Mouse (Mus musculus) left cerebral cortex, postnatal 4 days (tissue): ENCODE data around the gene Gdf11. TPM values are rescaled to one million over a fixed set of nuclear protein-coding genes. Genes with fewer than 3 reads are reported as not detected.
A peak's percentile ranks its signal among the peaks of the same experiment; 100 is the strongest.

Experiments used
- DNase-seq: peaks from one replicate; pipeline ENCODE4 v3.0.0-alpha.2; 2022
- intact Hi-C: fragments of 180-260 bp; cut with DNase I; formaldehyde crosslinking; loops from one replicate; pipeline ENCODE4 v1.15.1; 2025
- total RNA-seq, 2 experiments: library from RNA; stranded (reverse); gene quantifications; 2 replicates each; pipeline ENCODE4 v1.2.3; 2021

Gdf11 gene
- 10 to 100 TPM; 18.8 to 20.1 TPM for total RNA-seq

DNA sequence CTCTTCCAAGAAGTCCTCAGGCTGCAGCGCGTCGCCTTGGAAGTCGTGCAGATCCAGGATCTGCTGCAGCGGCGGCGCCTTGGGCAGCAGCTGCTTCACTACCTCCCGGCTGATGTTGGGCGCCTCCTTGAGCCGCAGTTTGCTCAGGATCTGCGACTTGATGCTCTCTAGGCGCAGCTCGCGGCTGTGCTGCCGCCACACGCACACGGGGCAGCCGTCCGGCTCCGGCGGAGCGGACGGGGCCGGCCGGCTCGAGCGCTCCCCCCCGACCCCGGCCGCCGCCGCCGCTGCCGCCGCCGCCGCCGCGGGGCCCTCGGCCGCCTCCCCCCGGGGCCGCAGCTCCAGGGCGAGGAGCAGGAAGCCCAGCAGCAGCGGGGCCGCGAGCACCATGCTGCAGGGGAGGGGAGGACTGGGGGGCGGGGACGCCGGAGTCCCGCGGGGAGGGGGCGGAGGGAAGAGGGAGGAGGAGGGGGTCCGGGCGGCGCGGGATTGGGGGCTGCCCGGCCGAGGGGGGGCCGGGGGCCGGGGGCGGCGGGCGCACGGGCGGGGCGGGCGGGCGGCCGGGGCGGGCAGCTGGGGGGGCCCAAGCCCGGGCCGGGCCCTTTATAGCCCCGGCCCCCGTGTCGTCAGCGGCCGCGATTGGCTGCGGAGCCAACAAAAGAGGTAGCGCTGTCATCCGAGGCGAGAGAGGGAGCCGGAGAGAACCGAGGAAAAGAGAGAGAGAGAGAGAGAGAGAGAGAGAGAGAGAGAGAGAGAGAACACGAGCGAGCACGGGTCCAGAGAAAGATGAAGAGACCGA lies at the start of gene Gdf11:
Gene Gdf11 (minus strand): TSS at position 423 of the 799 bp plus-strand sequence.
- intact Hi-C loops, result no loop called here
- DNase-seq, result peak; percentile 86

DNA sequence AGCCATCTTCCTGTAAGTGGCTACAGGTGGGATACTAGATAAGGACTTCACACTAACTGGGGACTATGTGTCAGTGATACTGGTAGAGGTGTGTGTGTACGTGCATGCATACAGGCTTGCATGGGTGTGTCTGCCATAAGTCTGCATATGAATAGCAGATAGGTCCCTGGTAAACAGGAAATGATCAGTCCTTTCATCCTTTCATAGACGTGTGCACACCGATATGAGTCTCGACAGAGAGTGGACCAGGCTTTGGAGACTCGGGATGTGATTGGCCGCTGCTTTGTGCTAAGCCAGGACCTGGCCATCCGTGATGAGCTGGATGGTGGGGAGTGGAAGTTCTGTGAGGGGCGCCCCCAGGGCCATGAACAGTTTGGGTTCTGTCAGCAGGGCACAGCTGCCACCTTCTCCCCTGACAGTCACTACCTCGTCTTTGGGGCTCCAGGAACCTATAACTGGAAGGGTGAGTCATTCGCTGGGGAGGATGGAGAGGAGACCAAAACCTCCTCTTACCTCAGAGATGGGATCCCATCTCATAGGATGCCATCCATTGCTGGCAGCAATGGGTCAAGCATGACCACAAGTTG lies 49.0 kb upstream of the Gdf11 start:
- intact Hi-C loops, result no loop called here
- DNase-seq, result no peak

DNA sequence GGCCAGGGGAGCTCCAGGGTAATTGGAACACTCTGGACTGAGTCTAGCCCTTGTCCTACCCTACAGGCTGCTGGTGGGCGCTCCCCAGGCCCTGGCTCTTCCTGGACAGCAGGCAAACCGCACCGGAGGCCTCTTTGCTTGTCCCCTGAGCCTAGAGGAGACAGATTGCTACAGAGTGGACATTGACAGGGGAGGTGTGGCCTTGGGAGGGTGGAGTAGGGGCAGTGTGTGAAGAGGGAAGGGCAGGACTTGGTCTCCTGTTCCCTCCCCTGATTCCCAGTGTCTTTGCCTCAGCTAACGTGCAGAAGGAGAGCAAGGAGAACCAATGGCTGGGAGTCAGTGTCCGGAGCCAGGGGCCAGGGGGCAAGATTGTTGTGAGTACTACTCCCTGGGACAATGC lies 47.5 kb upstream of the Gdf11 start:
- intact Hi-C loops, result no loop called here
- peak; percentile 47 for DNase-seq

DNA sequence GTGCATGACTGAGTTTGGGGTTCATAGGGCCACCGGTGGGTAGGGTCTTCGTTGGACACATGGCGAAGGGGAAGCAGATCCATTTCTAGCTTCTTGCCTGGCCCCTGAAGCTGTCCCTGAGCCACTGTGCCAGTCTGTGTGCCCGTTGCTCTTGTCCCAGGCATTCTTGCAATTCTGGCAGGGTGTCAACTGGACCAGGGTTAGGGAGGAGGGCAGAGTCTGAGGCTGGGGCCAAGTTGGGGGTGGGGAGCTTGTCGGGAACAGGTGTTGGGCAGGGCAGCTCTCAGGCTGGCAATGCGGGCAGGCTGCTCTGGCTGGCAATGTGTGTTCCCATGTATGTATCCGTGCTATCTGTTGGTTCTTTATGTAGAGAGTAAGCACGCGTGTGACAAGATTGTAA lies 46.9 kb upstream of the Gdf11 start:
- intact Hi-C loops, result no loop called here
- DNase-seq, result peak; percentile 99

DNA sequence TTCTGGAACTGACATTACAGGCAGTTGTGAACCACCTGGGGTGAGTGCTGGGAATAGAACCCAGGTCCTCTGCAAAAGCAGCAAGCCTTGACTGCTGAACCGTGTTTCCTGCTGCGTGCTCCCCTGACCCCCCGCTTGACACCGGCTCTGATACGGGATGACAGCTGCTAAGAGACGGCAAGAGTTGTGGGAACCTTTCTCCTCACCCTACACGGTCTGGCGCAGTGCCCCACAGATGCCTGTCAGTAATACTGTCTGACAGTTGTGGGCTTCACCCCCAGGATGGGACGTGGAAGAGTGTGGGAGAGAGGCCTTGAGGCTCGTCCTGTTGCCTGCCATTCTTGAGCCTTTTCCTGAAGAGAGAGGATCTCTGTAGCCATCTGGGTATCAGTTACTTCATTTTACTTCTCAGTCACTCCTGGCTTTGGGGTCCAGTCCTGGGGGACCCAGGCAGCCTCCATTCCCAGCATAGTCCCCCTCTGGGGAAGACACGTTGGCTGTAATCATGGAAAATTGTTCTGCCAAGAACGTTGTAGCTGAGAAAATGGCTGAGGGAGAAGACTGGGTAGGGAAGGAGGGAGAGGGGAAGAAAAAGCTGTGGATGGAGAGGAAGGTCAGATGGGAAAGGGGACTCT lies 46.4 kb upstream of the Gdf11 start:
- intact Hi-C loops, result no loop called here
- DNase-seq, result peak; percentile 66

DNA sequence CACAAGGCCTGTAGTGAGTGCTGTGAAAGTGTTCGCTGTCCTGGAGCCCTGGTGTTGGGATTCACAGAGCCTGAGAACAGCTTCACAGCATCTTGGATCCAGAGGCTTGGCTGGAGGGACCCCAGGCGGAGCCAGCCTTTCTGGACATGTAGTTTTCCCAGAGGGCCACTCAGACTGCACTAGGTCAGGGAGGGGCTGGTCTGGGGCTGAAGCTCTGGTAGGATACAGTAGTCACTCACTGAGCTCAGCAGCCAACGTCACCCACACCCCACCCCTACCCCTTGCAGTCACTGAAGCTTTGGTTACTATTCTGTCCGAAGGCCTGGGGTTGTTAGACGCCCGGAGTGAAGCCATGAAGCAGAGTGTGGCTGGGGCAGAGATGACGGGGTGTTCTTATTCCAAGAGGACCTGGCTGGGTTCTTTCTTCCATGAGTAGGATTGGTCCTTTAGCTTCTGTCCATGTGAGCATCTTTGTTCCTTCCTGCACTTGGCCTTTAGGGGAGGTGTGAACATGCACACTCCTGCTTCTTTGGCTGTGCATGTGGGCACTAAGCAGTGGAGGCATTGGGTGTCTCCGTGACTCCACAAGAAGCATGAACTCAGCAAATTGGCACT lies 44.4 kb upstream of the Gdf11 start:
- intact Hi-C loops, result no loop called here
- DNase-seq, result peak; percentile 28

DNA sequence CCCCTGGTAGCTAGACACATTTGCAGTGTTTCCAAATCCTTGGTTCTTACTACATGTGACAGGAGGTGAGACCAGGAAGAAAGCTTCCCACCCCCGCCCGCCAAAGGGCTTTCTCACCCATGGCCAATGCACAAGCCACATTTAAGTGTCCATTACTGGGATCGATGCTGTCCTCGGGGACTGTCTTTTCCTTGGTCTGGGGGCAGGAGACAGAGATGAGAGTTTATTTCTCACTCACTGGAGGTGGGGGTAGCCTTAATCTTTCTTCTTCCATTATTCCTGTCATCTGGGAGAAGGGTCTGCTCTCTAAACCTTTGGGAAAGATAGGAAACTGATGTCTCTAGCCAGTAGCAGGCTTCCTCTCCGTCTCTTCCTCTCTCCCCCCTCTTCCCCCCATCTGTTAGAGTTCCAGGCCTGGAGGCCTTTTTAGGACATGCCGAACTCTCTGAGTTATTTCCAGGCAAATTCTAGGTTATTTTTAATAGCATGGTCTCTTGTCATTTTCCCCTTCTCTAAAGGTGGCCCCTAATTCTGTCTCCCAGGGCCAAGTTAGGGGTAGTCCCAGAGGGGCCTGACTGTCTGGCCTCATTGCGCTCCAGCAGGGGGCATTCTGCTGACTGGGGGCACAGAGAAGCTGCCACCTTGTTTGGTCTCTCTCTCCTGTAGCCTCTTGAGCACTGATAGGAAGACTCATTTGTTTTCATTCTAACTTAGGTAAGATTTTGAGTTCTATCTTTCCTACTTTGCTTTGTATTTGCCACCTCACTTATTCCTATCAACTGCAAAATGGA lies 43.7 kb upstream of the Gdf11 start:
- intact Hi-C loops, result no loop called here

DNA sequence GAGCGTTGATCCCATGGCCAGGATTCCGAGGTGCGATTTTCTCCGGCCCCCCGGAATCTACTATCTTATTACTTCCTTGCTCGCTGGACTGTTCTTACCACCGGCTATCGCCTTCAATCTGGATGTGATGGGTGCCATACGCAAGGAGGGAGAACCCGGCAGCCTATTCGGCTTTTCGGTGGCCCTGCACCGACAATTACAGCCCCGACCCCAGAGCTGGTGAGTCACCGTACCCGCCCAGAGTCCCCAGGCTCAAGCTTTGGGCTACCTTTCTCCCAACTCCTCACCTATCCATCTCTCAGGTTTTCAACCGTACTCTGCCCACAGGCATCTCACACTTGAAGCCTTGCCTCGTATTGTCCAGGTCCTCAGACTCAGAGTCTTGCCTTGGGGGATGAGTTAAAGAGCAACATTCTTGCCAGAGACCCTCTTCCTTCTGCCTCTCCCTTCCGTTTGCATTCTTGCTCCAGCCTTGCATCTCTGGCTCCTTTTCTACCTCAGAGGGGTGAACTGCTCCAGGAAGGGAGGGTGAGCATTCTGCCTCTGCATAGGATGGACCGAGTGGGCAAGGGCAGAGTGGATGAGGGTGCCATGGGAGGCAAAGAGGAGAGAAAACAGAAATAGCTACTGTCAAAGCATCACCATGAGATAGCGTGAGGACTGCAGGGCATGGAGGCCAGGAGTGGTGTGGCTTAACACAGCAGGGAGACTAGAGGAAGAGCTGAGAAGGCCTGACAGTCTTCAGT lies 42.6 kb upstream of the Gdf11 start:
- intact Hi-C loops, result no loop called here
- no peak for DNase-seq

More for the DNA sequence above, 43.7 kb upstream of the Gdf11 start:
- DNase-seq, result no peak

DNA sequence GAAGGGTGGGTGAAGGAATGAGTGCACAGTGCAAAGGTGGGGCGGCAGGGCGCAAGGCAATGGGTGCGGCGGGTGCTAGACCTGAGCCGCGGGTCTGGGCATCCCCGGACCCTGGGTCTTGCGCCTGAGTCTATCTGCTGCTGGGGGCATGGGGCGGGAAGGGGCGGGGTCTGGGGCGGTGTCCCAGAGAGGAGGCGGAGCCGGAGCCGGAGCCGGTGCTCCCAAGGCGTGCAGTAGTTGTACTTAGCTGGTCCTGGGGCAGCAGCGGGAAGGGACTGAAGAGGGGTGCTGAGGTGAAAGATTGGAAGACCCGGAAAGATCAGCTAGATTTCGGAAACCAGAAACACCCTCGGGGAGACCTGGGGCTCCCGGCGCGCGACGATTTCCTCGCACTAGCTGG lies 42.1 kb upstream of the Gdf11 start, which contains the start of gene Itga7:
Gene Itga7 (plus strand): TSS at position 245 of the 400 bp plus-strand sequence.
- peak; percentile 66 for DNase-seq
- intact Hi-C loops, result no loop called here

DNA sequence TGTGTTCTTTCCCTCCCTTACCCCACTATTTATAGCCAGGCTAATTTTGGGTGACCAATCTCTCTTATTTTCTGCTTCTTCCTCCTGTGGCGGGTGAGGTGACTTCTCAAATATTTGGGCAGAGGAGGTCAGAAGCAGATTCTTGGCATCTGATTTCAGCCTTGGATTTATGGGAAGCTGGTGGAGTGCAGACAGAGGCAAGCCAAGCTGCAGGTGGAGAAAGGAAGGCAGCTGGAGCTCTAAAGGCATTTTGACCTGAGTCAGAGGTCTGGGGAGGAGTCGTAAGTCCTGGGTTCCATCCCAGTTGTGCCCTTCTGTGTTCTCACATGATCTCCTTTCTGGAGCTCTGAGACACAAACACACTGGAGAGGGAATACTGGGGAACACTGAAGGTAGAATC lies 39.9 kb upstream of the Gdf11 start:
- DNase-seq, result no peak
- intact Hi-C loops, result no loop called here

DNA sequence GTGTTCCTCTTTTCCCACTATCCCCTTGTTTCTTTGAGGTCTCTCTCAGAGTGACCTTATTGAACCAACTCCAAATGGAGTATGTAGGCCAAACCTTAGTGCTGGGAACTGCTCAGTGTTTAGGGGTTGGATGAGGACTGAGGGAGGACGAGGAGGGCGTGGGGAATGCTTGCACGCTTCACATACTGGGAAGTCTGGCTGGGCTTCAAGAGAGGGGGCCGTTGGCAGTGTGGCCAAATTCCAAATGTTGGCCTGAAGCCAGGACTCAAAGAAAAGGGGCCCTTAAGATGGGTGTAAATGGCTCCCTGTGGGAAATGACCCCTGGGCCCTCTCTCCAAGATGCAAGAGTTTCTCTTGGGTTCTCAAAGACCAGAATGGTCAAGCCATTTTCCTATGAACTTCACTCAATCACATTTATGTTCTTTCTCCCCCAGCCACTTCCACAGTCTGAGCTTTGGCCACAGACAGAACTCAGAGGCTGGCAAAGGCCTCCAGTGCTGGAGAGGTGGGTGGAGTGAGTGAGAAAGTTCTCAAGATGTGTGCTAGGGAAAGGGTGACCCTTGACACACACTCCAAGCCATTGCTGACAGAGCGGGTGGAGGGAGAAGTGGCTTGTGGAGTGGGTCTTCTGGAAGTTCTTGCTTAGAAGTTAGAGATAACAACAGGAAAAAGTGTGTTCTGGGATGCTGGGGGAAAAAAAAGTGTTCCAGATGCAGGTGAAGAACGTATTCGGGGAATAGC lies 38.3 kb upstream of the Gdf11 start:
- peak; percentile 61 for DNase-seq
- intact Hi-C loops, result no loop called here

DNA sequence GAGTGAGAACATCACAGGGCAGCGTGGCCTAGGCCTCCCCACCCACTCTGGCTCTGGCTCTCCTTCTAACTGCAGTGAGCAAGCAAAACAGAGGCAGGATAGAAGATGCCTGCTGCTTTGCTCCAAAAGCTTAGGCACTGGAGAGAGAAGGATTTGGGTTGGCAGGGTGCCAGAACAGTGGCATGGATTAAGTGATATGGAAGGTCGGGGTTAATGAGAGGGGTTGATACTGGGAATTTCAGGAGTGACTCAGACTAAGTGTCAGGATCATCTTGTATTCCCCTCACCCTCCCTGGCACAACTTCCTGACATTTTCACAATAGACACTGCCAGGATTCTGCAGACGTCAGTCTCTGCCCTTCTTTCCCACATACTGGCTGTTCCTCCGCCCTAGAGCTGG lies 36.8 kb upstream of the Gdf11 start:
- intact Hi-C loops, result no loop called here
- peak; percentile 59 for DNase-seq

DNA sequence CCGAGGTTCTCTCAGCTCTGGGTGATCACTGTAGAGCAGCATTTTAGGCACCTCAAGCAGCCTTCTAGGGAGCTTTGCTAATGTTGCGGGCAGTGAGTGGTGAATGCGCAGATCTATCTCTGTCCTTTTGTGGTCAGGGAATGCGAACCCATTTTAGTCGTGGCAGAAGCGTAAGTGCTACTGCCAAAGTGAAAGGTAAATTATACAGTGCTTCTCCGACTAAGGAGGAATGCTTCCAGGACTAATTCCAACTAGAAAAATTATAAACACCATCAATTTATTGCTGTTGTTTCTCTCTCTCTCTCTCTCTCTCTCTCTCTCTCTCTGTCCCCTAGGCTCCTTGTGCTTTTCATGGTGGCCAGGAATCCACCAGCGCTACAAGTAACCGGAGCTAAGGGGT lies 32.4 kb upstream of the Gdf11 start, which contains the start of gene Bloc1s1:
Gene Bloc1s1 (minus strand): TSS at position 101 of the 400 bp plus-strand sequence.
- no peak for DNase-seq
- intact Hi-C loops, result no loop called here

DNA sequence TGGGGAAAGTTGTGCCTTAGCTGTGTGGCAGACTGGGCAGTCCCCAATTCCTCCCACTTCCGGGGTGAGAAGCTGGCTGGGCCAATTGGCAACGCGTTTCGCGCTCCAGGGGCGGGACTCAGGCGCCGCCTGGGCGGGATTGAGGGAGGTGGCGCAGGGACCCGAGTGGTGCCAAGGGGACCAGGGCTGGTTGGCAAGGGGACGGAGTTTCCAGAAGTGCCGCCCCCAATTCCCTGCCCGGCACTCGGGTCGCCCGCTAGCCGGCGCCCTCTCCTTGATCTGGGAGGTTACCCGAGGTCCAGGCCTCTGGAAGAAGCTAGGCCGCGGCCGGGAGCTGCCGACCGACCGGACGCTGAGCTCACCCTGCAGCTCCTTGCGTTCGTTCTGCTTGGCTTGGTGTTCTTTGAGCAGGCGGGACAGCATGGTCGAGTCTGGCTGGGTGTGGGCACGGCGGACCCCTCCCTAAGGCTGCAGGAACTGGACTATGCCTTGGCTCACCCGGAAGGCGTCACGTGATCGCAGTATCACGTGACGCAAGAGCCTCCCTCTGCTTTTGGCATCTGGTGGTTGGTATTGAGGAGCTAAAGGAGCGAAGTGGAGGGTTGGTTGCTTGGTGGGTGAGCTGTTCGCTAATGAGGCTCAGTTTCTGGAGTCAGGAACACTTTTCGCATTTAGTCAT lies 31.6 kb upstream of the Gdf11 start:
- DNase-seq, result peak; percentile 98
- intact Hi-C loops, result no loop called here

DNA sequence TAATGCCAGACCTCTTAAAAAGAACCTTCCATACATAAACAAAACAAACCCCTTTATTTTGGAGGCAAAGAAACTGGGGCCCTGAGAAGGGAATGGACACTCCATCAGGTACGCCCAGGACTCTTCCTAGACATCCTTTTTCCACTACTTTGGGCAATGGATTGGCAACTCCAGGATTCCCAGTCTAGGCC lies 31.2 kb upstream of the Gdf11 start, which contains the start of gene Rdh5:
Gene Rdh5 (minus strand): TSS at position 67 of the 191 bp plus-strand sequence.
- DNase-seq, result no peak
- intact Hi-C loops, result no loop called here

DNA sequence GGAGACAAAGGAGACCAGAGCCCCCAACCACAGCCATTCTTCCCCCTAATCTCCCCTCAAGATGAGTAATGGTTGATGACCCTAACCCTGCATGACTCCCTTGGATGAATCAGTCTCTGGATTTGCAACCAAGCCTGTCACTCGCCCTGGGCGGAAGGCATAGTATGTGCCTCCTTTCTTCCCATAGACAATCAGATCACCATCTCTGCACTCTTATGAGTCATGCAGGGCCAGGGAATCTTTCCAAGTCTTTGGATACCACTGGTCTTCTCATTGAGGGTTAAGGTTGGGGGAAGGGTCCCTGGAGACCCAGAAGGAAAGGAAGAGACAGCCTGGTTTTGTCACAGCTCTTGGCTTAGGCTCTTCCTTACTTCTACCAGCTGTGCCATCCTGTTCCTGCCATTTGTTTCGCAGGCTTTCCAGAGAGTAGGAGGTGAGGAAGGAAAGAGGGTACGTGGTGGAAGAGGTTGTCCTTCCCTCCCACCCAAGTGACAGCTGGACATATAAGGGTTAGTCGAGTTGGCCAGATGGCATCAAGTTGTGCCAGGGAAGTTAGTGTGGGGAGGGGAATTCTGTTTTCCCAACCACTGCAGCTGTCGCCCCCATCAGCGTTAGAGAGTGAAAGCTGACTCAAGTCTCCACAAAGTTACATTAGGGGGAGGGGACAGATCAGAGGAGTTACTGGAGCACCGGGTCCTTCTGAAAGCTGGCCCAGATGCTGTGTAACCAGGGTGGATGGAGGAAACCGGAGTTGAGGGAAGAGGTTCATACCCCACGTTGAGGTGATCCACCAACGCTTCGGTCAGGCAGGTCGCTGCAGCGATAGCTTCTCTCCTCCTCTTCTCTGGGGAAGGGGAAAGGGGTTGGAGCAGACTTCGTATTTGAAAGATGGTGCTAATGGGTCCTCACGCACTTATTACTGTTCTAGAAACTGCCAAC lies 30.6 kb upstream of the Gdf11 start:
- peak; percentile 70 for DNase-seq
- intact Hi-C loops, result no loop called here

DNA sequence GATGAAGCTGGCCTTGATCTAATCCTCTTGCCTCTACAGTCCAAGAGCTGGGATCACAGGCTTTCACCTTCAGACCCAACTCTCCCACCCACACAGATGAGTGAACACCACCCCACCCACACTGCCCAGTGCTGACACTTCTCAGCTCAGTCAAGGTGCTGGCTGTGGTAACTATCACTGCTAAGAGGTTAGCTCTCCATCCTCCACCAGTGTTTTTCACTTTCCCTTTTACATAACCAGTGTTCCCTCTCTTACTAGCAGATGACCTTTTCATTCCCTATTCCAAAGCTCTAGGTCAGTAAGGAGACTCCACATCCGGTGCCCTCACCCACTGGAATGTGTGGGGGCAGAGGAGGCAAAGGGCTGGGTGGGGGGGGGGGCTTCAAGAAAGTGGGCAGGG lies 29.7 kb upstream of the Gdf11 start:
- no peak for DNase-seq
- intact Hi-C loops, result no loop called here

DNA sequence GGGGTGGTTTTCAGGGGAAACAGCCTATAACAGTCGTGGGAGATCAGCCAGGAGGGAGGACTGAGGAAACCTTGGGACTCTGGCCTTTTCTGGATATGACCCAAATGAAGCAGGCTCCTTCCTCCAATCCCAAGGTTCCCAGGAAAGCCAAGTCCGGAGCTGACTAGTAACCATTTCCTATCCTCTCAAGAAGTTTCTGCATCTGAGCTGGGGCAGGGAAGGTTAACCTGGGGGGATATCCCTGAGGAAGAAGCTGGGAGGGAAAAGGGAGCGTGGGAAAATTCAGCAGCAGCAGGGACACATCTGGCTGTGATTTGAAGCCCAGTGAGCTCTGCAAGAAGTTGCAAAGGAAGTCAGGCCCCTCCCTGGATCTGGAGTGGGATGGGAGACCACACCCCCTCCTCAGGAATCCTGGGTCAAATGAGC lies 29.2 kb upstream of the Gdf11 start:
- peak; percentile 19 for DNase-seq
- intact Hi-C loops, result no loop called here
